Mouse (Mus musculus): ENCODE data around the gene Map3k4. TPM values are rescaled to one million over a fixed set of nuclear protein-coding genes. Genes with fewer than 3 reads are reported as not detected.

Map3k4 gene
- total and polyA plus RNA-seq, 3 experiments: 12.7 to 22.6 (median 20.9) TPM

GRCm38 (mm10) chr17:12231087-12231486 is 87.5 kb downstream of the Map3k4 start:
- dilution Hi-C loops (cut with MboI; ENCODE audit: extremely low pct_ligation_motif_present, extremely low pct_unique_long_range_greater_than_20kb, low sequenced_read_pairs) (no loop called here), in situ Hi-C loops (cut with MboI; ENCODE audit: low pct_ligation_motif_present, low pct_unique_long_range_greater_than_20kb, low sequenced_read_pairs) (no loop called here)
- H3K9ac ChIP-seq (ENCODE audit: insufficient read depth, low read depth): no peak overlapping the region
- no peaks in the 10 kb centered on the region for H3K79me2 ChIP-seq (replicated peaks; ENCODE audit: control insufficient read depth, extremely low read depth, insufficient read depth, poor library complexity, severe bottlenecking)
- no peaks in the 10 kb centered on the region for H3K4me1 ChIP-seq (ENCODE audit: control insufficient read depth in 1 of 2, insufficient read depth in 2 of 2)
- H3K27ac ChIP-seq (ENCODE audit: insufficient read depth, low read depth): no peak overlapping the region
- no peak overlapping the region for H3K4me3 ChIP-seq (replicated peaks in 1 of 3; ENCODE audit: low read depth in 2 of 3, low read length in 2 of 3, poor library complexity in 1 of 3)
- DNase-seq (ENCODE audit: extremely low read depth): no peak
- no peaks in the 10 kb centered on the region for H3K9me3 ChIP-seq (replicated peaks; ENCODE audit: low read length)
- TF ChIP-seq MEF2A (IDR thresholded peaks at IDR 0.05; ENCODE audit: borderline replicate concordance, low read depth, low read length): no peak
- no peak for TF ChIP-seq ELF1 (IDR thresholded peaks at IDR 0.05; ENCODE audit: low read depth, low read length)
- no peak for TF ChIP-seq UBTF (IDR thresholded peaks at IDR 0.05; ENCODE audit: low read depth, low read length)
- no peak for TF ChIP-seq ZKSCAN1 (IDR thresholded peaks at IDR 0.05; ENCODE audit: borderline replicate concordance, low read depth, low read length)
- peaks cover 57 to 96% of the 10 kb centered on the region in 2 experiments for H3K36me3 ChIP-seq (replicated peaks in 1 of 2; ENCODE audit: control insufficient read depth in 1 of 2, insufficient read depth in 1 of 2, low read length in 1 of 2)
- no peaks in the 10 kb centered on the region for H3K27me3 ChIP-seq (replicated peaks)
- no peak overlapping the region for H3K4me2 ChIP-seq (ENCODE audit: insufficient read depth, low read depth, poor library complexity, severe bottlenecking)

- Histone ChIP-seq H3K9me3 (replicated peaks; ENCODE audit: low read length) (no peaks in the 10 kb centered on the region), H3K4me3 (replicated peaks in 1 of 3; ENCODE audit: low read depth in 2 of 3, low read length in 2 of 3, poor library complexity in 1 of 3) (no peak overlapping the region), H3K36me3 (replicated peaks in 1 of 2; ENCODE audit: control insufficient read depth in 1 of 2, insufficient read depth in 1 of 2, low read length in 1 of 2) (peaks cover 49 to 90% of the 10 kb centered on the region in 2 experiments), H3K9ac (ENCODE audit: insufficient read depth, low read depth) (no peak overlapping the region), H3K79me2 (replicated peaks; ENCODE audit: control insufficient read depth, extremely low read depth, insufficient read depth, poor library complexity, severe bottlenecking) (no peaks in the 10 kb centered on the region), H3K27me3 (replicated peaks) (no peaks in the 10 kb centered on the region), H3K4me2 (ENCODE audit: insufficient read depth, low read depth, poor library complexity, severe bottlenecking) (no peak overlapping the region), H3K4me1 (ENCODE audit: control insufficient read depth in 1 of 2, insufficient read depth in 2 of 2) (no peaks in the 10 kb centered on the region), H3K27ac (ENCODE audit: insufficient read depth, low read depth) (no peak overlapping the region)
- in situ Hi-C loops (cut with MboI; ENCODE audit: low pct_ligation_motif_present, low pct_unique_long_range_greater_than_20kb, low sequenced_read_pairs) (no loop called here), dilution Hi-C loops (cut with MboI; ENCODE audit: extremely low pct_ligation_motif_present, extremely low pct_unique_long_range_greater_than_20kb, low sequenced_read_pairs) (no loop called here)
- no peak for TF ChIP-seq USF2 (conservative IDR thresholded peaks at IDR 0.05; ENCODE audit: low read depth, low read length)
- TF ChIP-seq TCF12 (IDR thresholded peaks at IDR 0.05; ENCODE audit: low read depth, low read length): no peak
- TF ChIP-seq ELF1 (IDR thresholded peaks at IDR 0.05; ENCODE audit: low read depth, low read length): no peak
- TF ChIP-seq ZNF384 (IDR thresholded peaks at IDR 0.05; ENCODE audit: low read depth, low read length): no peak
- TF ChIP-seq TBP (conservative IDR thresholded peaks at IDR 0.05; ENCODE audit: low read depth, low read length): no peak
- no peak for TF ChIP-seq IRF4 (IDR thresholded peaks at IDR 0.05; ENCODE audit: low read depth, low read length)
- no peak for TF ChIP-seq NRF1 (IDR thresholded peaks at IDR 0.05; ENCODE audit: low read depth, low read length)
- TF ChIP-seq NELFE (IDR thresholded peaks at IDR 0.05; ENCODE audit: low read depth, low read length): no peak
- TF ChIP-seq RAD21 (IDR thresholded peaks at IDR 0.05; ENCODE audit: low read depth, low read length): no peak
- TF ChIP-seq EP300 (IDR thresholded peaks at IDR 0.05; ENCODE audit: low read length): no peak
- no peak for TF ChIP-seq RCOR1 (conservative IDR thresholded peaks at IDR 0.05; ENCODE audit: low read depth, low read length)
- TF ChIP-seq PAX5 (IDR thresholded peaks at IDR 0.05; ENCODE audit: low read length): no peak
- TF ChIP-seq CHD2 (IDR thresholded peaks at IDR 0.05; ENCODE audit: low read length): no peak
- no peak for DNase-seq (ENCODE audit: extremely low read depth)
Measured at GRCm38 (mm10) chr17:12230167-12230566, 88.4 kb downstream of the Map3k4 start.
